Mouse (Mus musculus) lung, adult 2 months (tissue): ENCODE measurements around the gene Itprip. TPM values are rescaled to one million over a fixed set of nuclear protein-coding genes. Genes with fewer than 3 reads are reported as not detected.
"Not testable (repeated sequence)": the region's sequence is repeated elsewhere in the genome, so short reads cannot be mapped to it uniquely, and the experiment has no call there.

Experiments used
- DNase-seq: peaks from one replicate; pipeline ENCODE4 v3.0.0; 2022
- H3K4me1 ChIP-seq: fragments of 200-500 bp; 2 replicates; pipeline ENCODE4 v1.6.1; 2011; ENCODE audit warnings: low read length; ENCODE audit not compliant: control insufficient read depth, insufficient read depth
- H3K4me3 ChIP-seq: fragments of 200-500 bp; replicated peaks from 2 replicates; pipeline ENCODE3; 2011; ENCODE audit warnings: low read depth, mild to moderate bottlenecking, control low read depth, low read length; ENCODE audit errors: extremely low read depth
- CTCF ChIP-seq: fragments of 200-500 bp; IDR thresholded peaks from 2 replicates; pipeline ENCODE4 v1.5.1; 2011; ENCODE audit warnings: mild to moderate bottlenecking, low read length, control low read depth; ENCODE audit not compliant: insufficient read depth
- POLR2A ChIP-seq: fragments of 200-500 bp; IDR thresholded peaks from 2 replicates; pipeline ENCODE4 v1.6.1; 2011; ENCODE audit warnings: low read depth, mild to moderate bottlenecking, control low read depth, low read length, borderline replicate concordance; ENCODE audit errors: extremely low read depth
- WGBS: fragments of 180-500 bp; shearing (Covaris S2); methylation state at CpG from one replicate; pipeline ENCODE4 v1.1.7; 2018; 5-methylcytosine and 5-hydroxymethylcytosine counted together
- polyA plus RNA-seq: library from polyadenylated mRNA; depleted of rRNA; stranded (reverse); fragments of >200 nt; gene quantifications from 2 replicates; pipeline ENCODE4 v1.2.3, GENCODE M21; 2012; rRNA removed

Gene Itprip
- polyA plus RNA-seq, 1 experiment, result 22.0 TPM

- H3K4me3 ChIP-seq, result no peak overlapping the region
- no peak for TF ChIP-seq CTCF
- TF ChIP-seq POLR2A, result no peak
- WGBS, result 84% methylated on average over 3 of the region's 3 CpGs
Measured at GRCm38 (mm10) chr19:47862581-47862980, 56.5 kb downstream of the Itprip start.

GRCm38 (mm10) chr19:47859180-47859579 lies 59.9 kb downstream of the Itprip start:
- peaks cover 4% of the 10 kb centered on the region; the same call in 1 of the 2 replicates for H3K4me1 ChIP-seq
- no peak overlapping the region for H3K4me3 ChIP-seq
- 77% methylated on average over 8 of the region's 8 CpGs for WGBS
- TF ChIP-seq POLR2A, result no peak
- no peak for TF ChIP-seq CTCF
- DNase-seq, result peak; percentile 29

More at GRCm38 (mm10) chr19:47862581-47862980, 56.5 kb downstream of the Itprip start:
- H3K4me1 ChIP-seq, result no peaks in the 10 kb centered on the region; the same call in 1 of the 2 replicates
- DNase-seq, result no peak

- 70% methylated on average over 18 of the region's 18 CpGs for WGBS
- Histone ChIP-seq H3K4me3 (no peak overlapping the region), H3K4me1 (peaks cover 4% of the 10 kb centered on the region; the same call in 1 of the 2 replicates)
- DNase-seq, result peak; percentile 53
- TF ChIP-seq POLR2A, result no peak
- TF ChIP-seq CTCF, result no peak
Measured at GRCm38 (mm10) chr19:47857957-47858942, 60.8 kb downstream of the Itprip start.

GRCm38 (mm10) chr19:47854796-47855783 lies 64.0 kb downstream of the Itprip start, which contains the start of gene Gsto1:
Gsto1 (plus strand) TSS chr19:47854970.
- WGBS, result 1% methylated on average over 59 of the region's 60 CpGs
- H3K4me3 ChIP-seq, result peak within 1 kb of the TSS; percentile 64
- DNase-seq, result peak; percentile 89
- peaks cover 4% of the 10 kb centered on the region; the same call in 1 of the 2 replicates for H3K4me1 ChIP-seq
- TF ChIP-seq POLR2A, result peak; percentile 86; the same call in 1 of the 2 replicates
- no peak for TF ChIP-seq CTCF

- H3K4me3 ChIP-seq, result peak overlapping the region; percentile 60
- no peak for DNase-seq
- TF ChIP-seq CTCF (no peak), POLR2A (no peak)
- 15% methylated on average over 13 of the region's 13 CpGs for WGBS
- peaks cover 4% of the 10 kb centered on the region; the same call in 1 of the 2 replicates for H3K4me1 ChIP-seq
Measured at GRCm38 (mm10) chr19:47853951-47854795, 64.9 kb downstream of the Itprip start.

GRCm38 (mm10) chr19:47853053-47853452 lies 66.0 kb downstream of the Itprip start:
- TF ChIP-seq CTCF, result no peak
- TF ChIP-seq POLR2A, result no peak
- Histone ChIP-seq H3K4me1 (peaks cover 4% of the 10 kb centered on the region; the same call in 1 of the 2 replicates), H3K4me3 (no peak overlapping the region)
- no peak for DNase-seq
- 89% methylated on average over 3 of the region's 3 CpGs for WGBS

GRCm38 (mm10) chr19:47852131-47852530 lies 67.0 kb downstream of the Itprip start:
- H3K4me3 ChIP-seq, H3K4me1 ChIP-seq, DNase-seq: not testable (repeated sequence)
- 90% methylated on average over 3 of the region's 3 CpGs for WGBS

- WGBS, result 83% methylated on average over 3 of the region's 3 CpGs
- DNase-seq, result no peak
- H3K4me3 ChIP-seq, result no peak overlapping the region
- TF ChIP-seq POLR2A, result no peak
- TF ChIP-seq CTCF, result no peak
- peaks cover 4% of the 10 kb centered on the region; the same call in 1 of the 2 replicates for H3K4me1 ChIP-seq
Measured at GRCm38 (mm10) chr19:47849735-47850134, 69.4 kb downstream of the Itprip start.

Other genes with a start within 250 kb of the Itprip start
- 8.7 and 20.2 TPM in 2 replicates for gene Col17a1, start 227.2 kb downstream of the Itprip start, polyA plus RNA-seq
- gene Sfr1, start 187.6 kb downstream of the Itprip start, polyA plus RNA-seq, result 47.8 and 56.4 TPM in 2 replicates
- gene Gsto1, start 64.3 kb downstream of the Itprip start, polyA plus RNA-seq, result 101 and 155 TPM in 2 replicates
- 1.1 and 1.5 TPM in 2 replicates for gene Gsto2, start 53.8 kb downstream of the Itprip start, polyA plus RNA-seq
- 7.0 and 7.1 TPM in 2 replicates for gene Cfap43, start within 50 bp of the Itprip start, polyA plus RNA-seq
- 0.38 and 0.92 TPM in 2 replicates for gene Cfap58, start 18.4 kb upstream of the Itprip start, polyA plus RNA-seq